Mouse (Mus musculus): Measurements from ENCODE around the gene Rbbp5. TPM values are rescaled to one million over a fixed set of nuclear protein-coding genes. Genes with fewer than 3 reads are reported as not detected.

Rbbp5 gene
- polyA plus RNA-seq, 1 experiment from 2014 or later = 23.2 TPM

GRCm38 (mm10) chr1:132523048-132523447, 45.9 kb downstream of the Rbbp5 start:
- H3K4me2 ChIP-seq = no peak overlapping the region
- no peak overlapping the region for H3K4me3 ChIP-seq (replicated peaks)
- no peak overlapping the region for H3K9ac ChIP-seq
- no peak overlapping the region for H3K27ac ChIP-seq
- H3K9me3 ChIP-seq (replicated peaks) = no peaks in the 10 kb centered on the region
- no peaks in the 10 kb centered on the region for H3K36me3 ChIP-seq
- ATAC-seq (ENCODE audit: low read depth) (no peak), DNase-seq (no peak)
- 70% methylated on average over 8 of the region's 8 CpGs for WGBS (ENCODE audit: insufficient replicate concordance)
- H3K27me3 ChIP-seq = peaks cover 3% of the 10 kb centered on the region; the same call in 1 of the 2 replicates
- H3K4me1 ChIP-seq (replicated peaks) = no peaks in the 10 kb centered on the region; the same call in 1 of the 2 replicates

- H3K9me3 ChIP-seq (replicated peaks) = no peaks in the 10 kb centered on the region
- peak; percentile 24 for DNase-seq
Observed at GRCm38 (mm10) chr1:132523920-132524319, 46.8 kb downstream of the Rbbp5 start.

DNA sequence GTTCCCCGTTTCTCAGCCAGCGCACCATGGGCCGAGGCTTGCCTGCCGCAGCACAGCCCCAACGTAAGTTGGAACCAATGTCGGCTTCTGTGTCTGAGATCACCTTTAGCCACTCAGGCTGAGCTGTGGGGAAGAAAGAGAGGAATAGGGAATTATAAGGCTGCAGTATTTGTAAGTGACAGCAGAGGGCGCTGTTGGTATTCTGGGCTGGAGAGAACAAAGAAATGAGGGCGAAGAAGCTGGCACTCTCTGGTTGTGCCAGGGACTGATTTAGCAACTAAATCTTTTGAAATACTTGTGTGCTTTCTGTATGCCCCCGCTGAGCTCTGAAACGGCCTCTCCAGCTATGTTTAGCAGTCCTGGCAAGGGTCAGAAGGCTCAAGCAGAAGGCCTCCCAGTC, 48.7 kb downstream of the Rbbp5 start:
- Histone ChIP-seq H3K4me2 (no peak overlapping the region), H3K4me1 (replicated peaks) (0 out of 2 replicates have a peak, but pooled peaks cover 2% of the 10 kb centered on the region), H3K9ac (no peak overlapping the region), H3K27ac (no peak overlapping the region), H3K4me3 (replicated peaks) (no peak overlapping the region), H3K36me3 (no peaks in the 10 kb centered on the region), H3K9me3 (replicated peaks) (no peaks in the 10 kb centered on the region), H3K27me3 (peaks cover 3% of the 10 kb centered on the region; the same call in 1 of the 2 replicates)
- DNase-seq = peak; percentile 20
- 6% methylated on average over 10 of the region's 10 CpGs for WGBS (ENCODE audit: insufficient replicate concordance)
- ATAC-seq (ENCODE audit: low read depth) = no peak

More at GRCm38 (mm10) chr1:132523920-132524319, 46.8 kb downstream of the Rbbp5 start:
- H3K4me2 ChIP-seq = no peak overlapping the region
- H3K36me3 ChIP-seq = no peaks in the 10 kb centered on the region
- H3K4me1 ChIP-seq (replicated peaks) = no peaks in the 10 kb centered on the region; the same call in 1 of the 2 replicates
- no peak overlapping the region for H3K9ac ChIP-seq
- 17% methylated on average over 4 of the region's 4 CpGs for WGBS (ENCODE audit: insufficient replicate concordance)
- ATAC-seq (ENCODE audit: low read depth) = no peak
- H3K4me3 ChIP-seq (replicated peaks) = no peak overlapping the region
- H3K27me3 ChIP-seq = peaks cover 3% of the 10 kb centered on the region; the same call in 1 of the 2 replicates
- no peak overlapping the region for H3K27ac ChIP-seq

- WGBS (ENCODE audit: insufficient replicate concordance) = 82% methylated on average over 13 of the region's 13 CpGs
- Histone ChIP-seq H3K9ac (no peak overlapping the region), H3K36me3 (no peaks in the 10 kb centered on the region), H3K4me2 (no peak overlapping the region), H3K4me3 (replicated peaks) (no peak overlapping the region), H3K27me3 (peaks cover 23% of the 10 kb centered on the region), H3K9me3 (replicated peaks) (no peaks in the 10 kb centered on the region), H3K4me1 (replicated peaks) (0 out of 2 replicates have a peak, but pooled peaks cover 2% of the 10 kb centered on the region), H3K27ac (no peak overlapping the region)
- ATAC-seq (ENCODE audit: low read depth) = no peak
- DNase-seq = no peak
Observed at GRCm38 (mm10) chr1:132528071-132528470, 50.9 kb downstream of the Rbbp5 start.

DNA sequence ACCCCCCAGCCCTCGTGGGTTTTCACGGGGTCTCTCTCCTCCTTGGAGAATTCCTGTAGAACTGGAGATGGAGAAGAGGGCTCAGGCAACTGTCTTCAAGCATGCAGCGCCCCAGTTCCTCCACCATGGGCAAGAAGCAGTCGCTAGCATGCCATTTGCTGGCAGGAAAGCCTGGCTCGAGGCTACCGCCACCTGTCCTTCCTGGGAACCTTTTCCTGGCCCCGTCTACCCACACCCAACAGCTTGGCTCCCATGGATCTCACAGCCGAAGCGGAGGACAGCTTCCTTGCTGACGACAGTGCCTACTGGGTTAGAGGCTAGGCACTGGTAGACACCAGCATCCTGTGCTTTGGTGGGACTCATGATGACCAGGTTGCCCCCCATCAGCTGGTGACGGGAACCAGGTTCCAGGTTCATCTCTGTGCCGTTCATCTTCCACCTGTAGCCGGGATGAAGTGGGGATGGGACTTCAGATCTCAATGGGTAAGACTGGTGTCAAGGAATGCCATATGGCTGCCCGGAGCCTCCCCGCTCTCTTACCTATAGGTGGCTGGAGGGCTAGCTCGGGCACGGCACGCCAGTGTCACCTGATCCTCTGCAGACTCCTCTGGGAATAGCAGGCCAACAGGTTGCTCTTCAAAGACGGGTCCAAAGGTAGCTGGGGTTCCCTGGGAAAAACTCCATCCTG, 51.6 kb downstream of the Rbbp5 start:
- Histone ChIP-seq H3K4me3 (replicated peaks) (no peak overlapping the region), H3K9ac (no peak overlapping the region), H3K4me2 (no peak overlapping the region), H3K36me3 (no peaks in the 10 kb centered on the region), H3K27me3 (peaks cover 30% of the 10 kb centered on the region), H3K4me1 (replicated peaks) (0 out of 2 replicates have a peak, but pooled peaks cover 2% of the 10 kb centered on the region), H3K27ac (no peak overlapping the region), H3K9me3 (replicated peaks) (no peaks in the 10 kb centered on the region)
- ATAC-seq (ENCODE audit: low read depth) = no peak
- DNase-seq = no peak
- 68% methylated on average over 19 of the region's 19 CpGs for WGBS (ENCODE audit: insufficient replicate concordance)

DNA sequence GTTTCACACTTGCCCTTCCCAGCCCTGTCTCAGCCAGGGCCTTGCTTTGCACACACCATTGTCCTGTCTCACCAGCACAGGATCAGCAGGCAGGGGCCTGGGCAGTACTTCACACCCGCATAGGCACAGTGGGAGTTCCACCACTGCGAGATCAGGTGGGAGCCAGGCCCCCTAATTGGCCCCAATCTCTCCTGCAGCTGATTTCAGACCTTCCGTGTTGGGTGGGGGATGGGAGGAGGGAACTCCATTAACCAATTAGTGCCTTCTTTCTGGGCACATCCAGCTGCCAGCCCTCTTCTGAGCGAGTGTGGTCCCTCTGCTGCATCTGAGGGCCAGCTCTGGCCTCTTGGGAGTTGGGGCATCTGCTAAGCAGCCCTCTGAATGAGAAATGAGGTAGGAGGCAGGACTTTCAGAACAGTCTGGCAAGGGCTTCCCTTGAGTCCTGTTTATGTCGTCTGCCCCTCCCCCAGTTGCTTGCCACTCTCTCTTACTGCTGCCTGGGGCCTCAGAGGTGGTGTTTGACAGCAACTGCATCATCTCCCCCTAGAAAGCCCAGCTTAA, 53.5 kb downstream of the Rbbp5 start:
- H3K27ac ChIP-seq = no peak overlapping the region
- 0 out of 2 replicates have a peak, but pooled peaks cover 2% of the 10 kb centered on the region for H3K4me1 ChIP-seq (replicated peaks)
- no peaks in the 10 kb centered on the region for H3K36me3 ChIP-seq
- peaks cover 39% of the 10 kb centered on the region for H3K27me3 ChIP-seq
- no peak for ATAC-seq (ENCODE audit: low read depth)
- no peak overlapping the region for H3K4me3 ChIP-seq (replicated peaks)
- no peak for DNase-seq
- H3K9me3 ChIP-seq (replicated peaks) = no peaks in the 10 kb centered on the region
- no peak overlapping the region for H3K4me2 ChIP-seq
- WGBS (ENCODE audit: insufficient replicate concordance) = 8% methylated on average over 5 of the region's 5 CpGs
- H3K9ac ChIP-seq = no peak overlapping the region

- 48% methylated on average over 9 of the region's 9 CpGs for WGBS (ENCODE audit: insufficient replicate concordance)
- peaks cover 48% of the 10 kb centered on the region for H3K27me3 ChIP-seq
- no peaks in the 10 kb centered on the region for H3K9me3 ChIP-seq (replicated peaks)
- H3K27ac ChIP-seq = no peak overlapping the region
- H3K4me1 ChIP-seq (replicated peaks) = 0 out of 2 replicates have a peak, but pooled peaks cover 2% of the 10 kb centered on the region
- ATAC-seq (ENCODE audit: low read depth) (no peak), DNase-seq (no peak)
- H3K36me3 ChIP-seq = no peaks in the 10 kb centered on the region
- no peak overlapping the region for H3K4me3 ChIP-seq (replicated peaks)
- no peak overlapping the region for H3K4me2 ChIP-seq
- H3K9ac ChIP-seq = no peak overlapping the region
Observed at GRCm38 (mm10) chr1:132532521-132532920, 55.4 kb downstream of the Rbbp5 start.

- Histone ChIP-seq H3K4me2 (no peak overlapping the region), H3K4me1 (replicated peaks) (0 out of 2 replicates have a peak, but pooled peaks cover 2% of the 10 kb centered on the region), H3K9ac (no peak overlapping the region), H3K9me3 (replicated peaks) (no peaks in the 10 kb centered on the region), H3K36me3 (no peaks in the 10 kb centered on the region), H3K27me3 (peaks cover 61% of the 10 kb centered on the region), H3K27ac (no peak overlapping the region), H3K4me3 (replicated peaks) (no peak overlapping the region)
- ATAC-seq (ENCODE audit: low read depth) (no peak), DNase-seq (no peak)
- 3% methylated on average over 8 of the region's 8 CpGs for WGBS (ENCODE audit: insufficient replicate concordance)
Observed at GRCm38 (mm10) chr1:132533840-132534239, 56.7 kb downstream of the Rbbp5 start.

- Histone ChIP-seq H3K9me3 (replicated peaks) (no peaks in the 10 kb centered on the region), H3K4me3 (replicated peaks) (no peak overlapping the region), H3K27me3 (peaks cover 77% of the 10 kb centered on the region), H3K9ac (no peak overlapping the region), H3K36me3 (no peaks in the 10 kb centered on the region), H3K27ac (no peak overlapping the region), H3K4me1 (replicated peaks) (0 out of 2 replicates have a peak, but pooled peaks cover 2% of the 10 kb centered on the region), H3K4me2 (no peak overlapping the region)
- ATAC-seq (ENCODE audit: low read depth) (no peak), DNase-seq (no peak)
- WGBS (ENCODE audit: insufficient replicate concordance) = 66% methylated on average over 4 of the region's 4 CpGs
Observed at GRCm38 (mm10) chr1:132535541-132535940, 58.4 kb downstream of the Rbbp5 start.

DNA sequence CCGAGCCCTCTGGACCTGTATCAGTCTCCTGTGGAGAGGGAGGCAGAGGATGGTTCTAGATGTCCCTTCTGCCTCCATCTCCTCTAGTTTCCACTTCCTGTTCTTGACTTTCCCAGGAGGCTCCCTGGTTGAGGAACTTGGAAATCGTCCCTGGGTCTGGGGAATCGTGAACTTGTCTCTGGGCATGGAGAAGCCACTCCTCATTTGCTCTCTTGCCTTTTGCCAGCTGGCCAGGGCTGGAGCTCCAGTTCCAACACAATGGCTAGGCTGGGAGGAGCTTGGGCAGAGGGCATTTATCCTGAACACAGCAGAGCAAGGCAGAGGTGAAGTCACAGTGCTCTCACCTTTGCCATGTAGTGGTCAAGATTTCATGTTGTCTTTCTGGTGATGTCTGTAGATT, 59.3 kb downstream of the Rbbp5 start:
- Histone ChIP-seq H3K27me3 (peaks cover 81% of the 10 kb centered on the region), H3K4me3 (replicated peaks) (no peak overlapping the region), H3K4me1 (replicated peaks) (no peaks in the 10 kb centered on the region), H3K9me3 (replicated peaks) (no peaks in the 10 kb centered on the region), H3K4me2 (no peak overlapping the region), H3K36me3 (no peaks in the 10 kb centered on the region), H3K9ac (no peak overlapping the region), H3K27ac (no peak overlapping the region)
- ATAC-seq (ENCODE audit: low read depth) (no peak), DNase-seq (no peak)
- WGBS (ENCODE audit: insufficient replicate concordance) = 54% methylated on average over 3 of the region's 3 CpGs

DNA sequence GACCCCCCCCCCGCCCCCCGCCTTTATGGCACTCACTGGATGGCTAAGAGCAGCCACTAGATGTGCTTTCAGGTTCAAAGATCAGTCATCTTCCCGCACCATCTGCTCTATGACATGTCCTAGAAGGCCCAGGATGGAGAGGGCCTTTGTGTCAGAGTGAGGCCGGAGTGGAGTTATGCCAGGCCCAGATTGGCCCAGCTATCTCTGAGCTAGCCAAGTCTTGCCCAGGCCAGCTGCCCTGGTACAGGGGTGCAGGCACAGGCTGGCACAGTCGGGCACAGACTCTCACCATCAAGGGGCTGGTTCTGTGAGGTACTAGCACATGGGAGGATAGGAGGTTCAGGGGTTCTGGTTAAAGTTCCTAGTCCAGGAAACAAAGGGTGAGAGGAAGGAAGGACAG, 60.6 kb downstream of the Rbbp5 start:
- peaks cover 83% of the 10 kb centered on the region for H3K27me3 ChIP-seq
- H3K9ac ChIP-seq = no peak overlapping the region
- no peaks in the 10 kb centered on the region for H3K9me3 ChIP-seq (replicated peaks)
- H3K4me2 ChIP-seq = no peak overlapping the region
- no peaks in the 10 kb centered on the region for H3K4me1 ChIP-seq (replicated peaks)
- H3K36me3 ChIP-seq = no peaks in the 10 kb centered on the region
- H3K4me3 ChIP-seq (replicated peaks) = no peak overlapping the region
- DNase-seq = no peak
- no peak for ATAC-seq (ENCODE audit: low read depth)
- WGBS (ENCODE audit: insufficient replicate concordance) = 59% methylated on average over 5 of the region's 5 CpGs
- H3K27ac ChIP-seq = no peak overlapping the region

Data from liver, embryonic 13.5 days (tissue).